Mouse (Mus musculus) heart, embryonic 13.5 days (tissue): ENCODE results near the gene C1qtnf4. TPM values are rescaled to one million over a fixed set of nuclear protein-coding genes. Genes with fewer than 3 reads are reported as not detected.

Source experiments
- ATAC-seq: fragments of 200-750 bp; cut with Nextera tagmentation; 2 replicates; pipeline ENCODE4 v1.8.0; 2017; ENCODE audit warnings: moderate TSS enrichment; ENCODE audit not compliant: insufficient number of reproducible peaks, low FRiP score, low TSS enrichment; ENCODE audit errors: extremely low read depth
- H3K27ac ChIP-seq: fragments of 300-500 bp; sonication (generic); replicated peaks from 2 replicates; pipeline ENCODE4 v1.5.1; 2015; ENCODE audit warnings: moderate library complexity, mild to moderate bottlenecking, inconsistent platforms
- H3K27me3 ChIP-seq: fragments of 300-500 bp; sonication (generic); replicated peaks from 2 replicates; pipeline ENCODE4 v1.6.1; 2015; ENCODE audit warnings: mild to moderate bottlenecking, inconsistent platforms
- H3K36me3 ChIP-seq: fragments of 300-500 bp; sonication (generic); 2 replicates; pipeline ENCODE4 v1.6.1; 2015; ENCODE audit warnings: mild to moderate bottlenecking, inconsistent platforms
- H3K4me1 ChIP-seq: fragments of 300-500 bp; sonication (generic); 2 replicates; pipeline ENCODE4 v1.6.1; 2015; ENCODE audit warnings: inconsistent platforms
- H3K4me2 ChIP-seq: fragments of 300-500 bp; sonication (generic); 2 replicates; pipeline ENCODE4 v1.6.1; 2015; ENCODE audit warnings: inconsistent platforms, mild to moderate bottlenecking, moderate library complexity
- H3K4me3 ChIP-seq: fragments of 300-500 bp; sonication (generic); 2 replicates; pipeline ENCODE4 v1.5.1; 2015; ENCODE audit warnings: moderate library complexity, mild to moderate bottlenecking, inconsistent platforms
- H3K9ac ChIP-seq: fragments of 300-500 bp; sonication (generic); 2 replicates; pipeline ENCODE4 v1.6.1; 2015; ENCODE audit warnings: inconsistent platforms, mild to moderate bottlenecking, moderate library complexity
- H3K9me3 ChIP-seq: fragments of 300-500 bp; sonication (generic); 2 replicates; pipeline ENCODE4 v1.6.1; 2016; ENCODE audit warnings: inconsistent platforms
- WGBS: fragments of 180-500 bp; shearing (Covaris S2); methylation state at CpG from one replicate; pipeline ENCODE4 v1.1.7; 2015; ENCODE audit warnings: mixed read lengths; 5-methylcytosine and 5-hydroxymethylcytosine counted together
- polyA plus RNA-seq: library from polyadenylated mRNA; unstranded; fragments of >200 nt; fragmentation: Nextera tagmentation; extraction: Ambion mirVana; gene quantifications from 2 replicates; pipeline ENCODE4 v1.2.1, GENCODE M21; 2015

The C1qtnf4 gene
- polyA plus RNA-seq, 1 experiment from 2014 or later: 9.8 TPM

- no peak overlapping the region for H3K27ac ChIP-seq
These were observed 26.0 kb downstream of the C1qtnf4 start for GRCm38 (mm10) chr2:90911668-90912067.

DNA sequence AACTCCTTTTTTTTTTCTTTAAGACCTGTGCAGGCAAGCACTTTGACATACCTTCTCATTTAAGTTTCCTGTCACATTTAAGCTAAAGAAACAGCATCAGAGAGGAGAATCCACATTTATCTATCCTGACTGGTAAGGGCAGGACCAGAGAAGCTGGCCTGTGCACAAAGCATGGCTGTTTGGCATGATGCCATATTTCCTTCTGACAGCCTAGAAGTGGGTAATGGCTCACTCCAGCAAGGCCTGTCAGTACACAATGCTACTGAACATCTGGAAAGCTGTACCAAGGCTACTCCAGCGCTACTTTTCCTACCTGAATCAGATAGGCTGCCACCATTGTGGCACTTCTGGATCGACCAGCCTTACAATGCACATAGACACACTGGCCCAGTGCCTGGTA is 28.0 kb downstream of the C1qtnf4 start:
- Histone ChIP-seq H3K4me2 (no peak overlapping the region), H3K9ac (no peak overlapping the region; the same call in 1 of the 2 replicates), H3K9me3 (no peaks in the 10 kb centered on the region), H3K36me3 (peaks cover 66% of the 10 kb centered on the region), H3K27ac (peak overlapping the region; percentile 51), H3K27me3 (no peaks in the 10 kb centered on the region), H3K4me1 (peaks cover 54% of the 10 kb centered on the region), H3K4me3 (no peak overlapping the region)
- no peak for ATAC-seq
- WGBS: 59% methylated on average over 2 of the region's 2 CpGs

More at GRCm38 (mm10) chr2:90911668-90912067, 26.0 kb downstream of the C1qtnf4 start:
- H3K9ac ChIP-seq: no peak overlapping the region
- H3K9me3 ChIP-seq: no peaks in the 10 kb centered on the region
- H3K4me3 ChIP-seq: no peak overlapping the region
- ATAC-seq: no peak
- H3K36me3 ChIP-seq: peaks cover 85% of the 10 kb centered on the region
- no peaks in the 10 kb centered on the region for H3K27me3 ChIP-seq
- peaks cover 43% of the 10 kb centered on the region for H3K4me1 ChIP-seq
- WGBS: 80% methylated on average over 1 of the region's 1 CpGs
- no peak overlapping the region for H3K4me2 ChIP-seq

DNA sequence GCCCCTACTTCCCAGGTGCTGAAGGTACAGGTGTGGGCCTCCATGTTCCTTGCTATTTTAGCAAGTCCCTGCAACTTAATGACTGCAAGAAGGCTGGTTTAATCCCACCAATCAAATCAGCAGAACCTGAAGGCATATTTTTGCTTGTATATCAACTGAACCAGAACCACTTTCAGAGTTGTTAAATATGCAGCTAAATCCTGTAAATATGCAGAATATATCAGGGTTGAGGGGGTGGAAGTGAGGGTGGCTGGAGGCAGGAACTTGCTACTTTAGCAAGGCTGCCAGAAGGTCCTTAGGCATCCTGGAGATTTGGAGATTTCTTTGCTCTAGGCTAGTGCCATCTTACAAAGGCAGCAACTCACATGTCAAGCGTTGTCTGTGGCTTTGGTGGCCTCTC is 29.9 kb downstream of the C1qtnf4 start:
- no peak for ATAC-seq
- no peaks in the 10 kb centered on the region for H3K9me3 ChIP-seq
- H3K27ac ChIP-seq: no peak overlapping the region
- H3K4me2 ChIP-seq: peak overlapping the region; percentile 79
- 87% methylated on average over 1 of the region's 1 CpGs for WGBS
- H3K4me3 ChIP-seq: no peak overlapping the region
- peak overlapping the region; percentile 99 for H3K9ac ChIP-seq
- no peaks in the 10 kb centered on the region for H3K27me3 ChIP-seq
- H3K4me1 ChIP-seq: peaks cover 44% of the 10 kb centered on the region
- H3K36me3 ChIP-seq: peaks cover 47% of the 10 kb centered on the region

DNA sequence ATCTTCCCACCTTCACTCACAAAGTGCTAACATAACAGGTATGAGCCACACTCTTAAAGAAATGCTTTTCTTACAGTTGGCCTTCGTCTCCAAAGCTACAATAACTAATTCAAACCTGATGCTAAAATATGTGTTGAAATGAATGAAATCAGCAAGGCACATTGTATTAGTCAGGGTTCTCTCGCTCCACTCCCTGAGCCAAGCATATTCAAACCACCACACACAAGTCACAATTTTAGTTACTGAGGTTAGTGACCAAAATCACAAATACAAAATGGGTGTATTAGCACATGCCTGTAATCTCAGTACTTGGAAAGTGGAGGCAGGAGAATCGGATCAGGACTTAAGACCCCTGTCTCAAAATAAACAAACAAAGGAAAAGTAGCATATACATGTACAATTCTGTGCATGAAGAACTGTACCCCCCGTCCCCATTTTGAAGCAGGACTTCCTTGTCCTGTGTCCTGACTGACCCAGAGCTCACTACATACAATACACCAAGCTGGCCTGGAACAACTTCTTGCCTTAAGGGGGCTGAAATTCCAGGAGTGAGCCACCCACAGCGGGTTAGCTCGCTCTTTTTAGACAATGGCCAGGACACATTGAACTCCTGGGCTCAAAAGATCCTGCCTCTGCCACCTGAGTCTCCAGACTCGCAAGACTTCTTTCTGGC is 31.0 kb downstream of the C1qtnf4 start:
- H3K27ac ChIP-seq: peak overlapping the region; percentile 98
- no peak for ATAC-seq
- WGBS: 19% methylated on average over 7 of the region's 7 CpGs

GRCm38 (mm10) chr2:90917233-90917998 is 31.8 kb downstream of the C1qtnf4 start:
- peak overlapping the region; percentile 99 for H3K9ac ChIP-seq
- no peaks in the 10 kb centered on the region for H3K27me3 ChIP-seq
- peaks cover 52% of the 10 kb centered on the region for H3K4me1 ChIP-seq
- H3K36me3 ChIP-seq: peaks cover 30% of the 10 kb centered on the region
- H3K4me3 ChIP-seq: peak overlapping the region; percentile 85
- WGBS: under 1% methylated on average over 72 of the region's 73 CpGs
- peak; percentile 79 for ATAC-seq
- H3K27ac ChIP-seq: peak overlapping the region; percentile 98
- H3K4me2 ChIP-seq: peak overlapping the region; percentile 79
- no peaks in the 10 kb centered on the region for H3K9me3 ChIP-seq

More for the DNA sequence above, 31.0 kb downstream of the C1qtnf4 start:
- H3K27me3 ChIP-seq: no peaks in the 10 kb centered on the region
- peaks cover 54% of the 10 kb centered on the region for H3K4me1 ChIP-seq
- H3K36me3 ChIP-seq: peaks cover 35% of the 10 kb centered on the region
- no peaks in the 10 kb centered on the region for H3K9me3 ChIP-seq
- peak overlapping the region; percentile 99 for H3K9ac ChIP-seq
- H3K4me3 ChIP-seq: peak overlapping the region; percentile 85
- peak overlapping the region; percentile 79 for H3K4me2 ChIP-seq

DNA sequence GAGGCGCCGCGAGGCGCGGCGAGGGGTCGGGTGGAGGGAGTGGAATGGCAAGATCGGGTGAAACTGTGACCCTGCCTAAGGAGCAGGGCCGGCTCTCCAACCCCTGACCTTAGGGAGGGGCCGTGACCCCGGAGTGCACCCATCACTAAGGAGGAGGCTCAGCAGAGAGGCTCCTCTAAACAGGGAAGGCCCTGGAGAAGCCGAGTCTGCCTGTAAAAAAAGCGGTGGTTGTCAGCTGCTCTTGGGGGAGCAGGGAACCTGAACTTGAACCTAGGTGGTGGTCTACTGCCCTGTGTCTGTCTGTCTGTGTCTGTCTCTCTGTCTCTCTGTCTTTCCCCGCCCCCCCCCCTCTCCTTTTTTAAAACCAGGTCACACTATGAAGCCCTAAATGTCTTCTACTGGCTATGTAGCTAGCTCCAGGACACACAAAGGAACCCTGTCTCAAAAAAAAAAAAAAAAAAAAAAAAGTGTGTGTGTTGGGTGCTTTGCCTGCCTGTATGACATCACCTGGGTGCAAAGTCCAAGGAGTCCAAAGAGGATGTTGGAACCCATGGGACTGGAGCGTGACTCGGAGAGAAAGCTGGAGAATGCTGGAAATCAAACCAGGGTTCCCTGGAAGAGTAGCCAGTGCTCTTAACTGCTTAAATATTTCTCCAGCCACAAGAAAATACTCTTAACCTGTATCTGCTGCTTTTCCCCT is 32.5 kb downstream of the C1qtnf4 start:
- Histone ChIP-seq H3K4me3 (peak overlapping the region; percentile 85), H3K9me3 (no peaks in the 10 kb centered on the region), H3K27ac (peak overlapping the region; percentile 98), H3K27me3 (no peaks in the 10 kb centered on the region), H3K4me2 (peak overlapping the region; percentile 79), H3K4me1 (peaks cover 52% of the 10 kb centered on the region), H3K36me3 (peaks cover 23% of the 10 kb centered on the region), H3K9ac (peak overlapping the region; percentile 99)
- peak; percentile 37; the same call in 1 of the 2 replicates for ATAC-seq
- 12% methylated on average over 16 of the region's 16 CpGs for WGBS

DNA sequence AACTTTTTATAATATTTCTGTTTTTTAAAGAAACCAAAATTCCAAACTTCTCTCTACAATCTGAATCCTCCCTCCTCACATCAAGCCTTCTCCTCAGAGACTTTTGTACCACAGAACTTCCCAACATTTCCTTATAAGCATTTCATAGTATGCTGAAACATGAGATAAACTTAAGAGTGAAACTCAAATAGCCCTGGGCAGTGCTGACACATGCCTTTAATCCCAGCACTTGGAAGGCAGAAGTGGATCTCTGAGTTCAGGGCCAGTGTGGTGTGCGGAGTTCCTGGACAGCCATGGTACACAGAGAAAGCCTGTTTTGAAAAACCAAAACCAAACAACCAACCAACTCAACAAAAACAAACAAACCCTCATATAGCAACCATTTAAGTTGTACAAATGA is 35.5 kb downstream of the C1qtnf4 start:
- 58% methylated on average over 1 of the region's 1 CpGs for WGBS

DNA sequence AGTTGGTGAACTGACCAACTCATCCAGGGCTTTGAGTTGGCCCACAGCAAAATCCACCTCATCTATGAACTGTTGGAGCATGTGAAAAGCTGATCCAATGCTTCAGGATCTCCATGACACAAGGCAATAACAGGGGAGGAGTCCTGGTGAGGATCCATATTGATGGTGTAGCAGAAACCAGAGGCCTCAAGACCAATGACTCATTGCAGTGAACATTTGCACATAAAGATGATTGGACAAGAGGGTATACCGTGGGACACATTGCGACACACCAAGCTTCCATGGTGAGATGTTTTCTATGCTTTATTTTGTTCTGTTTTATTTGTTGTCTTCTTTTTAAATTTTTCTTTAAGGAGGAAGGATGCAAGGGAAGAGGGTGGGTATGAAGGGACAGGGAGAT is 37.0 kb downstream of the C1qtnf4 start:
- Histone ChIP-seq H3K9ac (no peak overlapping the region), H3K4me2 (no peak overlapping the region), H3K27me3 (no peaks in the 10 kb centered on the region), H3K9me3 (no peaks in the 10 kb centered on the region), H3K4me1 (peaks cover 18% of the 10 kb centered on the region), H3K36me3 (no peaks in the 10 kb centered on the region), H3K4me3 (no peak overlapping the region), H3K27ac (no peak overlapping the region)
- no peak for ATAC-seq
- 94% methylated on average over 2 of the region's 2 CpGs for WGBS

More for the DNA sequence above, 35.5 kb downstream of the C1qtnf4 start:
- H3K36me3 ChIP-seq: no peaks in the 10 kb centered on the region
- H3K27me3 ChIP-seq: no peaks in the 10 kb centered on the region
- H3K9me3 ChIP-seq: no peaks in the 10 kb centered on the region
- no peak for ATAC-seq
- H3K4me2 ChIP-seq: no peak overlapping the region
- H3K27ac ChIP-seq: peak overlapping the region; percentile 67
- peaks cover 28% of the 10 kb centered on the region for H3K4me1 ChIP-seq
- H3K9ac ChIP-seq: no peak overlapping the region; the same call in 1 of the 2 replicates
- no peak overlapping the region for H3K4me3 ChIP-seq

GRCm38 (mm10) chr2:90928566-90928965 is 42.9 kb downstream of the C1qtnf4 start:
- no peak for ATAC-seq
- Histone ChIP-seq H3K4me1 (no peaks in the 10 kb centered on the region), H3K9me3 (no peaks in the 10 kb centered on the region), H3K4me3 (no peak overlapping the region), H3K4me2 (no peak overlapping the region), H3K9ac (no peak overlapping the region), H3K36me3 (no peaks in the 10 kb centered on the region), H3K27me3 (0 out of 2 replicates have a peak, but pooled peaks cover 6% of the 10 kb centered on the region), H3K27ac (no peak overlapping the region)
- 80% methylated on average over 13 of the region's 13 CpGs for WGBS

DNA sequence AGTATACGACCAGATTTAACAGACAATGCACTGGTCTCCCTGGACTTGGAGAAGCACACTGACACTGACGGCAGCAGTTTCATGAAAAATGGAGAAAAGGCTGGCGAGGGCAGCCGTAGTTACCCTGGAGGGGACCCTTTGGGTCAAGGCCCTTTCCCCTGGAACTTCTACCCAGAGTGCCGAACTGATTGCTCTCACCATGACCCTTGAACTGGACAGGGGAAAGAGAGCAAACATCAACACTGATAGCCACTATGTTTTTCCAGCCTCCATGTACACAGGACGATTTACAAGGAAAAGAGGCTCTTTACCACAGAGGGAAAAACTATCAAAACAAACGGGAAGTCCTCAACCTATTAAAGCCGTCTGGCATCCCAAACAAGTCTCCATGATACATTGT is 46.2 kb downstream of the C1qtnf4 start:
- Histone ChIP-seq H3K4me2 (no peak overlapping the region), H3K4me3 (no peak overlapping the region), H3K27ac (no peak overlapping the region), H3K9ac (no peak overlapping the region), H3K4me1 (no peaks in the 10 kb centered on the region), H3K9me3 (no peaks in the 10 kb centered on the region), H3K36me3 (no peaks in the 10 kb centered on the region), H3K27me3 (0 out of 2 replicates have a peak, but pooled peaks cover 6% of the 10 kb centered on the region)
- ATAC-seq: no peak
- 73% methylated on average over 8 of the region's 8 CpGs for WGBS

DNA sequence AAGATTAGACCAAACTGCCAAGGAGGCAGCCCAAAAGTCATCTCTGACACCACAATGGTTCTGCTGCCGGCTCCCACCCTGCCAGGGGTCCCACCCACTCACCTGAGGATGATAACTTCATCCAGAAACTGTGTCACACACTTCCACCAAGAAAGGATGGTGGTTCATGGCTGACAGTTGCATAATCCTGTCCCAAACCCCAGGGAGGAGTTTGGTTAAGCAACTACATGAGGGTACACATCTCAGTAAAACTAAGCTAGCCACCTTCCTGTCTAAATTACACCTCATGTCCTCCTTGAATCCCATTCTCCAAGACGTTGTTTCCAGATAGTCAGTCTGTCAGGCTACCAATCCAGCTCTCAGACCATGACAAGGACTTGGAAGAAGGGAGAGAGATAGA is 46.6 kb downstream of the C1qtnf4 start:
- 54% methylated on average over 2 of the region's 2 CpGs for WGBS
- Histone ChIP-seq H3K9me3 (no peaks in the 10 kb centered on the region), H3K4me2 (no peak overlapping the region), H3K27me3 (0 out of 2 replicates have a peak, but pooled peaks cover 6% of the 10 kb centered on the region), H3K36me3 (no peaks in the 10 kb centered on the region), H3K27ac (no peak overlapping the region), H3K4me3 (no peak overlapping the region), H3K4me1 (no peaks in the 10 kb centered on the region), H3K9ac (no peak overlapping the region)
- ATAC-seq: no peak
